Mouse (Mus musculus): ENCODE measurements around the gene Sytl1.

The Sytl1 gene

DNA sequence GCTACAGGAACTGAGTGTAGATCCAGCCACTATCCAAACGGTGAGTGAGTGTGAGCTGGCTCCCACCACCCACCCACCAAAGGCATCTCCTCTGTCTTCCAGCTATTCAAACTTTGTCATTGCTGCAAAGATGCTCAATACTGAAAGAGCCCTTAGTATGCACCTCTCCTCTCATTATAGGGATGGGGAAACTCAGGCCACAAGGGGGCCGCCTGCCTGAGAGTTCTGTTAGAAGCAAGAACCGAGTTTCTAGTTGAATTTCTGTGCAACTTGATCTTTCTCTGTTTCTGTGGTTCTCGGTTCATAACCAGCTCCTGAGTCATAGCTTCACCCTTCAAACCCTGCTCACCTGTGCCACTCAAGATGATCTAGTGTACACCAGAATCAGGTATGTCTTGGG lies 10.8 kb downstream of the Sytl1 start:
- ATAC-seq (ENCODE audit: insufficient number of reproducible peaks, low FRiP score, low TSS enrichment): no peak

DNA sequence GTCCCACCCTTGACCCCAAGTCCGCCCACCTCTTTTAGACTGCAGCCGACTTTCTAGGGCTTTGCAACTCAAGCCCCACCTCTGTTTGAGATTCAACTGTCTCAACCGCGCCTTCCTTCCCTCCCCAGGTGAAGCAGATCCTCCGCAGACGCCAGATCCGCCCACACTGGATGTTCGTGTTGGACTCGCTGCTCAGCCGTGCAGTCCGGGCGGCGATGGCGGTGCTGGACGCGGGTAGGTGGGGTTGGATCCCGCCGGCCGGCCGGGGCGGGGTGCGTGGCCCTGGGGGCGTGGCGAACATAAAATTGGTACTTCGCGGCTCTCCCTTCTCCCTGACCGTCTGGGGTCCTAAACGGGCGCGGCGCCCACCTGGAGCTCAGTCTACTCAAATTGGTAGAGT lies 11.7 kb downstream of the Sytl1 start:
- no peak; the same call in 1 of the 2 replicates for ATAC-seq (ENCODE audit: insufficient number of reproducible peaks, low FRiP score, low TSS enrichment)

DNA sequence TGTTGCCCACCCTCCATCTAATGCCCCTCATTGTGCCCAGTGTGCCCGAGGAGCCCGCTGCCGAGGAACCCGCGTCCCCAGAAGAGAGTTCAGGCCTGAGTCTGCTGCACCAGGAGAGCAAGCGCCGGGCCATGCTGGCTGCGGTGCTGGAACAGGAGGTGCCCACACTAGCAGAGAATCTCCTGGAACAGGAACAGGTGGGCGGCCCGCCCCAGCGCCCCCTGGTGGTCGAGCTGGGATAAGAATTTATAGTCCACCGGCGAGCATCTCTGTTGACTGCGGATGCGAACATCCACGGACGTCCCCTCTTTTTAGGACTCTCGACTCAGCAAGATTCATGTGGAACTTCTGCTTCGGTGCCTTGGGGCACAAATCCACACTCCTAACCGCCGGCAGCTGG lies 12.3 kb downstream of the Sytl1 start:
- peak; percentile 45; the same call in 1 of the 2 replicates for ATAC-seq (ENCODE audit: insufficient number of reproducible peaks, low FRiP score, low TSS enrichment)

DNA sequence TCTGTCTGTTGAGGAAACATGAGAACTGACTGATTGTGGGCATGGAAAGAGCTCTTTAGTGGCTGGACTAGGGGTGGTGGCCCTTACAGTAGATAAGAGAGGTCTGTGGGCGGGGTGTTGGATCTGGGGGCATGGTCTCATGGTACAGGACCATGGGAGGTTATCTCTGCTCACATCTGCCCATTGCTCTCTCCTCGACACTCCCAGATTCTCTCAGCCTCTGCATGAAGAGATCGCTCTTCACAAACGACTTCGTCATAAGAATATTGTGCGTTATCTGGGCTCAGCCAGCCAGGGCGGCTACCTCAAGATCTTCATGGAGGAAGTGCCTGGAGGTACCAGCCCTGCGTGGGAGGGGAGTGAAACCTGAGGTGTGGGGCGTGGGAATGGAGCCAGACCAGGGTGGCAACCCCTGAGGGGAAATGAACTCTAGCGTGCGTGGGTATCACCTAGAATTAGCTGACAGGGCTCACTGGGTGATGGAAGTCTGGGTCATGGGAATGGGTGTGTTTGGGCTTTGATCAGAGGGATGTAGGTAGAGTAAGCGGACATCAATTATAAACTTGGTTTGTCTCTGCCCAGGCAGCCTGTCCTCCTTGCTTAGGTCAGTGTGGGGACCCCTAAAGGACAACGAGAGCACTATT lies 15.0 kb downstream of the Sytl1 start:
- no peak for ATAC-seq (ENCODE audit: insufficient number of reproducible peaks, low FRiP score, low TSS enrichment)

DNA sequence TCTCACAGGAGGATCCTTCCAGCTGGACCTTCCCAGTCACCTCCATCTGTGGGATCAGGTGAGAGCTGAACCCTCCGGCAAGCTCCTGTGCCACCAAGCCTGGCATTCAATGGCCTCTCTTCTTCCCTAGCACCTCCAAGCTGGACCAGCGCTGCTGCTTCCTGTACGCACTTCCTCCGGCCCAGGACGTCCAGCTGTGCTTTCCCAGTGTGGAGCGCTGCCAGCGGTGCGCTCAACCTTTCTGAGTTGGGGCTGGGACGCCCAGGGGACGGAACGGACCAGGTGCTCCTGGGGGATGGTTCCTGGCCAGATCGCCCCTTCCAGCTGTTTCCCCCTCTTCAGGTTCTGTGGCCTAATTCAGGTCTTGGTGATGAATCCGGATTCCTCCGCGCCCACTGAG lies 15.8 kb downstream of the Sytl1 start:
- no peak for ATAC-seq (ENCODE audit: insufficient number of reproducible peaks, low FRiP score, low TSS enrichment)

DNA sequence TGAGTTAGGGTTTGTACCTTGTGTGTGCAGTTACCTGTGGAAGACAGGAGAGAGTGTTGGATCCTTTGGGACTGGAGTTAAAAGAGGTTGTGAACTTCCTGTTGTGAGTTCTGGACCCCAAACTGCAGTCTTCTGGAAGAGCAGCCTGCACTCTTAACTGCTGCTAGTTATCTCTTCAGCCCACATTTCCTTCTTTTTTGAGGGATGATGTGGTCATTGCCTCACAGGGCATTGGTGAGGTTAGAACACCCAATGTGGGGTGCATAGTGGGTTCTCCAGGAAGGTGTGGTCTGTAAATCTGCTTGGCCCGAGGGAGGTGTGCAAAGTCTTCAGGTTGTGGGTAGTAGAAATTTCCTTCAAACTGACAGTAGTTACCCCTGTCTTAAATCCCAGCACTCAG lies 18.6 kb downstream of the Sytl1 start:
- no peak for ATAC-seq (ENCODE audit: insufficient number of reproducible peaks, low FRiP score, low TSS enrichment)

DNA sequence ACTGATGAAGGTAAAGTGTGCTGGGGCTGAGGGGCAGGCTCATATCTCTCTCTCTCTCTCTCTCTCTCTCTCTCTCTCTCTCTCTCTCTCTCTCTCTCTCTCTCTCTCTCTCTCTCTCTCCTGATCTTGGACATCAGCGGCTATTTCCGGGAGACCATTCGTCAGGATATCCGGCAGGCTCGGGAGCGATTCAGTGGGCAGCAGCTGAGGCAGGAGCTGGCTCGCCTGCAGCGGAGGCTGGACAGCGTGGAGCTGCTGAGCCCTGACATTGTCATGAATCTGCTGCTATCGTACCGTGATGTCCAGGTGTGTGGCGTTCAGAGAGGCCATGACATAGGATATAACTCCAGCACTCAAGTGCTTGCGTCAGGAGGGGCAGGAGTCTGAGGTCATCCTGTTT lies 19.4 kb downstream of the Sytl1 start:
- no peak for ATAC-seq (ENCODE audit: insufficient number of reproducible peaks, low FRiP score, low TSS enrichment)

DNA sequence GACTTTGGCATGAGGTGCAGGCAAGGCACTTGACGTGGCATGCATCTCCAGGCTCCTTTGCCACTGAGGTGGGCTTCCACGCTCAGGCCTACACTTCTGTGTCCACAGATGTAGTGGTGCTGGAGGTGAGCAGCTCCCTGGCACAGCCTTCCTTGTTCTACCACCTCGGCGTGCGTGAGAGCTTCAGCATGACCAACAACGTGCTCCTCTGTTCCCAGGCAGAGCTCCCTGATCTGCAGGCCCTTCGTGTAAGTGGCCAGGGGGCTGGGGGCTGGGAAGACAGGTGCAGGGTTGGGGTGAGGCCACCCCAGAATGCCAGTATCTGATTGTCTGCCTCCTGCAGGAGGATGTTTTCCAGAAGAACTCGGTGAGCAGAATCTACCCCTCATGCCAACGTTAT lies 20.2 kb downstream of the Sytl1 start:
- ATAC-seq (ENCODE audit: insufficient number of reproducible peaks, low FRiP score, low TSS enrichment): no peak

DNA sequence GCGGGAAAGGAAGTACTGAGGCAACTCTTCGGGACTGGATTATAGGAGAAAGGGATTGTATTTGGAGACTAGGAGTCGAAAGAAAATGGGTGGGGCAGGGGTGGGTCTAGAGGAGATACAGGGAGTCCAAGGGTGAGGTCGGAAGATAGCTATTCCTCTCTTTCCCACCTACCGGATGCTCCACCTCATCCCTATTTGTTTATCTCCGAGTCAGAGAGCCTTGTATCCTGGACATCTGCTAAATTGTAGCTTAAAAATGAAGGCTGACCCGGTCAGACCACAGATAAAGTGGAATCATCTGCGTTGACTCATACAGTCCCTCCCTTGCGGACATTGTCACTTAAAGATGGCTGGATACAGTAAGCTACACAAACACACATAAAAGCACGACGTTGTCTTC lies 21.0 kb downstream of the Sytl1 start:
- ATAC-seq (ENCODE audit: insufficient number of reproducible peaks, low FRiP score, low TSS enrichment): no peak

DNA sequence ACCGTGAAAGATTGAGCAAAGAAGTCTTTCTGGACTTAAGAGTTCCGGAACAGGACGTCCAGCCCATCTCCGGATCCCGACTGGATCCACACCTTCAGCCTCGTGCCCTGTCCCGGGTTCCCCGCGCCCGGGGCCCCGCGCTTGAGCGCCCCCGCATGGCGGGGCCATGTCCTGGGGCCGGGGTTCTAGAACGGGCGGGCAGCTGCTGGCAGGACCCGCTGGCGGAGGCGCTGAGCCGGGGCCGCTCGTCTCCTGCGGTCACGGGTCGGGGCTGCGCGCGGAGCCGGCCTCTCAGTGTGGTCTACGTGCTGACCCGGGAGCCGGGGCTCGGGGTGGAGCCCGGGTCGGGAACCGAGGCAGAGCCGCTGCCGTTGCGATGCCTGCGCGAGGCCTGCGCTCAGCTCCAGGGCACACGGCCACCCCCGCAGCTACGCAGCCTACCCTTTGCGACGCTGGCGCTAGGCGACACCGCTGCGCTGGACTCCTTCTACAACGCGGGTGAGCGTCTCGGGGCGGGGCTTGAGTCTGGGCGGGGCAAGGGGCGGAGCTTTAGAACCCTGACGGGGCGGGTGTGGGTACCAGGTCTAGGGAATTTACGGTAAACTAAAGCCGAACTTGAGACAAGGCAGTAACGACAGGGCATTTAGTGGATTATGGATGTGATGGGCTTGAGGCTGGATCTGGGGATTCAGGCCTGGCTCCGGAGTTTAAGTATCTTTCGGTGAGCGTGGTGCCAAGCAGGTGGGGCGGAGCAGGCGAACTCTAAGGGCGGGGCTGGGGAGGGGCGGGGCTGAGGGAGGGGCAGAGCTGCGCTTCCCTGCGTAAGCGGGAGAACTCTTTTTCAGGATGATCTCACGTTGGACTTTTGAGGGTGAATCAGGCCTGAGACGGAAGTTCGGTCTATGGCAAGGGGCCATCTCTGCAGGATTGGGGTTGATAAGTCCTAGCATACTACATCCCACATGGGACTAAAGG lies 21.7 kb downstream of the Sytl1 start:
- peak; percentile 83 for ATAC-seq (ENCODE audit: insufficient number of reproducible peaks, low FRiP score, low TSS enrichment)

DNA sequence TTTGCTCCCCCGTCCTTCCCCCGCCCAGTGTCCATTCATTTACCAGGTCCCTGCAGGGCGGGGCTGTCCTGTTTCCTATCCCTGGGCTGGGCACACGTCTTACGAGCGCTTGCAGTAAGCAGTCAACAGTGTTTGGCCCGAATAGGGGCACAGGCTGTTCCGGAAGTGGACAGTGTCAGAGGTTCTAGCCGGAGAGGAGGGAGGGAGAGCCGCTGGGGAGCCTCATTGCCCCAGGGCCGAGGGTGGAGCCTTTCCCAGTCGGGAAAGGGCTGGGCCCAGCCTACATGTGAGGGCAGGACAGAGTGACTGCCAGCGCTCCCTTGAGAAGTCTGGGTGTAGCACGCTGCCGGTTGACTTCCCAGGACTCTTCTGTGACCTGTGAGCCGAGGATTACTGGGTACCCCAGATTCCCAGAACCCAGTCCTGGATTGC lies 22.4 kb downstream of the Sytl1 start, which contains the start of gene Map3k6:
Gene Map3k6, plus strand, starts transcription at position 329 of the 432 bp plus-strand sequence.
- ATAC-seq (ENCODE audit: insufficient number of reproducible peaks, low FRiP score, low TSS enrichment): no peak

DNA sequence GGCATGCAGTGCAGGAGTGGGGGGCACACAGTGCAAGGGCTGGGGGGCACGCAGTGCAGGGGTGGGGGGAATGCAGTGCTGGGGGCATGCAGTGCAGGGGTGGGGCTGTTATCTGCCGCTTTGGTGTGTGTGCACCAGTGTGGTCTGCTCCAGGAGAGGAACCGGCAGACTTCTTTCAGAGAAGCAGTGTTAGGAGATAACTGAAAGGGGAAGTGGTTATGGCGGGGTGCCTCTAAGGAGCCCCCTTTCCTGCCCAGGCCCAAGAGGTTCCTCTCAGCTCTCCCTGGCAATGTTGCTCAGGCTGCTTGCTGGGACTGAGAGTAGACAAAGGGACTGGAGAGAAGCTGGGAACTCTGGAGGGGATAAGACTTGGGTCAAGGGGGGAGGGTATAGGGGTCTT lies 25.0 kb downstream of the Sytl1 start:
- no peak for ATAC-seq (ENCODE audit: insufficient number of reproducible peaks, low FRiP score, low TSS enrichment)

DNA sequence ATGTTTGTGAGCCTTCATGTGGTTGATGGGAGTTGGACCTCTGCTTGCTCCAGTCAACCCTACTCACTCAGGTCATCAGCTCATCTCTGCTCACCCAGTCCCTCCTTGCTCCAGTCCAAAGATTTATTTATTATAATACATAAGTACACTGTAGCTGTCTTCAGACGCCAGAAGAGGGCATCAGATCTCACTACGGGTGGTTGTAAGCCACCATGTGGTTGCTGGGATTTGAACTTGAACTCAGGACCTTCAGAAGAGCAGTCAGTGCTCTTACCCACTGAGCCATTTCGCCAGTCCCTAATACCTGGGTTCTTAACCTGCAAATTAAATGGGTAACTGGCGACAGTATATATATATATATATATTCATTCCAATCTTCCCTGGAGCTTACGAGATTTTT lies 27.5 kb downstream of the Sytl1 start:
- no peak for ATAC-seq (ENCODE audit: insufficient number of reproducible peaks, low FRiP score, low TSS enrichment)

DNA sequence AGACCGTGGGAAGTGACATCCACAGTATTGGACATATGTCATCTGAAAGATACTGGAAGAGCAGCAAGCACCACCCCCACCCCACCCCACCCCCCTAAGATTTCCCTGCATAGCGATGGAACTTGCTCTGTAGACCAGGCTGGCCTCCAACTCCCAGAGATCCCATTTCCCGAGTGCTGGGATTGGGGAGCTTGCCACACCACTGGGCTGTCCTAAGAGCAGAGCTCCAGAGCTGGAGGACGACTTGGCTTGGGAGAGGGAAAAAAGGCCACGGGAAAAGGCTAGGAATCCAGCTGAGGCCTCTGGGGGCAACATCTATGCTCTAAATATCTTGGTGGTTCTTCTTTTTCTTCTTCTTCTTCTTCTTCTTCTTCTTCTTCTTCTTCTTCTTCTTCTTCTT lies 28.1 kb downstream of the Sytl1 start:
- no peak for ATAC-seq (ENCODE audit: insufficient number of reproducible peaks, low FRiP score, low TSS enrichment)

DNA sequence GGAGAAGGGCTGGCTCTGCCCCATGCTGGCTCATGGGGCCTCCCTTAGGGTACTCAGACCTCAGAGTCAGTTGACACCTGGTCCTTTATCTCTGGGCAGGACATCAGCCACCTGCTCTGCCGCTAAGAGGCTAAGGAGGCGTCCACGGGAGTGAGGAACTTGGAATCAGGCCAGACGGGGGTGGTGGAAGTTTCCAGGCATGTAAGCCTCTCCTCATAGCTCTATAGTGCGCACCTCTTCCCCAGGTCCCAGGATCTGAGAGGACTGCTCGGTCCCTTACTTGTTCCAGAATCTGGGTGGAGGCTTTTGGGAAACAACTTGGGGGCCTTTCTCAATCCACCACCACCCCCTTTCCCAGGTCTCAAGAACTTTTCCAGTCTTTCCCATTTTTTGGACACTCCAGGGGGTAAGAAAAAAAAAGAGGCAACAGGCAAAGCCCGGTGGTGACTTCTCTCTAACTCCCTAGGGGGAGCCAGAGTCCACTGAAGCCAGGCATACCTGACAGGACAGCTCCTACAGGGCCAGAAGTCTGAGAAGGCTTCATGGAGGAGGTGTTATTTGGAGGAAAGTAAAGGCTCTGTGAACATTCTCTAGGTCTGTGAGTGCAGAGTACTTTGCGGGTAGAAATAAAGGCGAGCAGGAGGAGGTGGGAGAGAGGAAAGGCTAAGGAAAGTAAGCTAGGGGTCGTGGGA lies 29.5 kb downstream of the Sytl1 start:
- ATAC-seq (ENCODE audit: insufficient number of reproducible peaks, low FRiP score, low TSS enrichment): no peak

DNA sequence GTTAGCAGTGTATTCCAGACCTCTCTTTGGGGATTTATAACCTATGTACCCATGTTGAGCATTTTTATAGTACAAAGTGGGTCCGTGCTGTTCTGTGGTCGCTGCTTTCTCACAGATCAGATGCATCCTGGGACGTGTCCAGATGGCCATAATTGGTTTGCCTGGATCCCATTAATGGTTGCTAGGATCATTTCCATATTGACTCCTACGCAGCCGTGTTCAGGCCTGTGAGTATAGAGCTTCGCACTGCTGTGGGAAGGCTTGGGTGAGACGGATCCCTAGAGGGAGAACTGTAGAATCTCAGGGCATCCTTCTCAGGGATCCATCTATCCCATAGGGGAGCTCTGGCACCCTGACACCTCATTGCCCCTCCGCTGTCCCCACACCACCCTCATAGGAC lies 33.3 kb downstream of the Sytl1 start:
- no peak for ATAC-seq (ENCODE audit: insufficient number of reproducible peaks, low FRiP score, low TSS enrichment)

DNA sequence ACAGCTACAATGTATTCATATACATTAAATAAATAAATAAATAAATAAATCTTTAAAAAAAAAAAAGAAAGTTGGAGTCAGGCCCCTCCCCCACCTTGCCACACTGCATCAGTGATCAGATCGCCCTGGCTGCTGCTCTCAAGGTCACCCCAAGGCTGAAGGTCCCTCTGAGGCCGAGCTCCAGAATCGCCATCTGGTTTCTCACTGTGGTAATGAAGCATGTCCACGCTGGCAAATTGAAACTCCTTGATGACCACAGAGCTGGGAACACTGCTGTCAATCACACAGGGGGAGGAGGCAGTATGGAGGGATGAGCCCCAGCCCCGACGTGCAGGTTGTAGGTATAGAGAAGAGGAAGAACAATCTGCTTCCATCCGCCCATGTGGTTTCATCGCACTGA lies 35.3 kb downstream of the Sytl1 start:
- no peak for ATAC-seq (ENCODE audit: insufficient number of reproducible peaks, low FRiP score, low TSS enrichment)

DNA sequence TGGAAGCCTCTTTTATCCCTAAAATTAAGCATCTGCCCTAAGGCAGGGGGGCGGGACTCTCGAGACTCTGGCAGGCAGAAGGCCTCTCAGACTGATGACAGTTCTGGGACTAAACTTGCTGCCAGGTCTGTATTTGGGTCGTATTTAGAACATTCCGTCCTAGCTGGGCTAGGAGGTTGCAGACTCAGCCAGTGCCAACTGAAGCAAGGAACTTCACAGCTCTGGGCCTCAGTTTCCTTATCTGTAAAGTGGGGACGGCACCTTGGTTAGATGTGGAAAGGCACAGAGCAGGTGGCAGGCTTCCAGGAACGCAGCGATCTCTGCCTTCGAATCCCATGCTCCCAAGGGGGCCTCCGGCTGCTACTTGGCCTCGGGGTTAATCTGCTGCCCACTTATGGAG lies 36.8 kb downstream of the Sytl1 start:
- ATAC-seq (ENCODE audit: insufficient number of reproducible peaks, low FRiP score, low TSS enrichment): no peak

DNA sequence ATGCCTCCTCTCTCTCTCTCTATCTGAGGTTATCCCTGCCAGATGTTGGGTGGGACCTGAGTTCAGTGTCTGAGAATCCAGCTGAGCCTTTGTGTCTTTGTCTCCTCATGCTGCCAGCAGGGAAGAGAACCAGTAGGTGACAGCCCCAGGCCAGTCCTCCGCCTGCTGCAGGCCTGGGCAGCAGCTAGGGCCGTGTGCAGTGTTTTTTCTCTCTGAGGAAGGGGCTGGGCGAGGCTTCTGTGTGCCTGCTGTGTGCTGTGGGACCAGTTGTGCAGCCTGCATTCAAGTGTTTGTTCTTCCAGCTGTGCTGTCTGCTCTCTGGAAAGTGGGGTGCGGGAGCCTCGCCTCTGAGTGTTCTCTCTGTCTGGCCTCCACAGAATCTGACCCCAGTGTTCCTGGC lies 39.0 kb downstream of the Sytl1 start:
- no peak for ATAC-seq (ENCODE audit: insufficient number of reproducible peaks, low FRiP score, low TSS enrichment)

DNA sequence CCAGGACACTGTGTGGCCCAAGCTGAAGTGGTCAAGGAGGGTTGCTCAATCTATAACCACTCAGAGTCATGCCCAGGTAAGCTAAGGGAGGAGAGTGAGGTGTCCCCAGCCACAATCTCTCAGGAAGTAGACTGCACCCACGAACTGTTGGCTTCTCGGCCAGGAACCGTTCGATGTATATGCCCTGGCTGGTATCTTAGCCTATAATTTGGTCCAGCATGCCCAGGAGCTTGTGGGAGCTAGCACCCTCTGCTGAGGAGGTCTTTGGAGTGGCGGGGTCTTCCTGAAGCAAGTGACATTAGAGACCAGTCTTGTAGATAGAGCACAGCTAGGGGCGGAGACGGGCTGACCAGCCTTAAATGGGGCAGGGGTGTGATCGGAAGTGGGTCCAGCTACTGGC lies 41.2 kb downstream of the Sytl1 start:
- no peak for ATAC-seq (ENCODE audit: insufficient number of reproducible peaks, low FRiP score, low TSS enrichment)

DNA sequence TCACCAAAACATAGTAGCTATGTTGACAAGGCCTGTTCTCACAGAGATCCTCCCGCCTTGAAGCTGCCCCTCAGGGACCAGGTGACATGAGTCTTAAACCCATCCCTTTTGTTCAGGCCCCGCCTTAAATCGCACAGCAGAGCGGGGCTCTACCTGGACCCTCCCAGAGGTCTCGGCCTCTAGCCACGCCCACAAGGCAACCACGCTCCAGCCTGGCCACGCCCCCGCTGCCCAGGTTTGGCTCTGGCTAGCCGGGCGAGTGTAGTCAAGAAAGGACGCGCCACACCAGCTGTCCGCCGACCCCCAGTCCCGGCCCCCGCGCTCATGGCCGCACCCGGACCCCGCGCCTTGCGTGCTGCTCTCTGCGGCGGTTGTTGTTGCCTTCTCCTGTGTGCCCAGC lies 42.3 kb downstream of the Sytl1 start:
- no peak for ATAC-seq (ENCODE audit: insufficient number of reproducible peaks, low FRiP score, low TSS enrichment)
